Mouse (Mus musculus) lung, postnatal 0 days (tissue): ENCODE data around the gene Clca4a.

Experiments
- CTCF ChIP-seq: IDR thresholded peaks from 2 replicates; pipeline ENCODE4 v1.5.1; 2016; ENCODE audit warnings: antibody characterized with exemption, mild to moderate bottlenecking
- EP300 ChIP-seq: IDR thresholded peaks from 2 replicates; pipeline ENCODE4 v1.6.1; 2016; ENCODE audit warnings: antibody characterized with exemption, mild to moderate bottlenecking, control low read depth

GRCm38 (mm10) chr3:144971553-144972270, 3.1 kb downstream of the Clca4a start:
- TF ChIP-seq CTCF = no peak
- TF ChIP-seq EP300 = no peak
